Mouse (Mus musculus) bone marrow, adult 2 months (tissue): ENCODE results near the gene Inha.

Source experiments
- CTCF ChIP-seq: fragments of 200-500 bp; IDR thresholded peaks from 2 replicates; pipeline ENCODE4 v1.5.1; 2011; ENCODE audit warnings: low read length, control low read depth; ENCODE audit not compliant: control insufficient read depth, insufficient read depth
- POLR2A ChIP-seq: fragments of 200-500 bp; IDR thresholded peaks from 2 replicates; pipeline ENCODE4 v1.6.1; 2011; ENCODE audit warnings: low read depth, mild to moderate bottlenecking, control low read depth, low read length, borderline replicate concordance; ENCODE audit not compliant: control insufficient read depth

DNA sequence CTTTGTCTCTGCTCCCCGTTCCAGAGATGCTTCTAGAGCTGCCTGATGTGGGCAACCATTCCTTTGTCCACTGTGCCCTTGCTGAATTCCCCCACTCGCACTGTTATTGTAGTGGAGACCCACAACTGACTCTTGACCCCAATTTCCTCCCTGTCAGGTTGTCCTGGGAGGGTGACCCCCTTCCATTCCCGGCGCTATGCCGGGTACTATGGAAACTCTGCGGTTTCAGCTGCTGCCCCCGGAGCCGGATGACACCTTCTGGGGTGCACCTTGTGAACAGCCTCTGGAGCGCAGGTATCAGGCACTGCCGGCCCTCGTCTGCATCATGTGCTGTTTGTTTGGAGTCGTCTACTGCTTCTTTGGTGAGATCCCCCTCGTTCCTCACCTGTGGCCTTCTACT is 26.8 kb upstream of the Inha start:
- TF ChIP-seq POLR2A = no peak
- no peak for TF ChIP-seq CTCF
